Mouse (Mus musculus) liver, embryonic 16.5 days (tissue): ENCODE results near the gene Bod1. TPM values are rescaled to one million over a fixed set of nuclear protein-coding genes. Genes with fewer than 3 reads are reported as not detected.

Experiments used
- ATAC-seq: fragments of 200-750 bp; cut with Nextera tagmentation; 2 replicates; pipeline ENCODE4 v1.8.0; 2017; ENCODE audit warnings: low read depth, mild to moderate bottlenecking, moderate number of reproducible peaks, moderate library complexity
- H3K27ac ChIP-seq: fragments of 300-500 bp; sonication (generic); 2 replicates; pipeline ENCODE4 v1.5.1; 2014; ENCODE audit warnings: mild to moderate bottlenecking, low read length
- H3K27me3 ChIP-seq: fragments of 300-500 bp; sonication (generic); 2 replicates; pipeline ENCODE4 v1.6.1; 2014; ENCODE audit warnings: low read depth, low read length, mixed read lengths; ENCODE audit not compliant: control insufficient read depth, insufficient read depth
- H3K36me3 ChIP-seq: fragments of 300-500 bp; sonication (generic); 2 replicates; pipeline ENCODE4 v1.6.1; 2014; ENCODE audit warnings: mild to moderate bottlenecking; ENCODE audit not compliant: control insufficient read depth, insufficient read depth
- H3K4me1 ChIP-seq: fragments of 300-500 bp; sonication (generic); 2 replicates; pipeline ENCODE4 v1.6.1; 2014; ENCODE audit warnings: low read depth, low read length, mixed read lengths; ENCODE audit not compliant: control insufficient read depth
- H3K4me2 ChIP-seq: fragments of 300-500 bp; sonication (generic); 2 replicates; pipeline ENCODE4 v1.6.1; 2014; ENCODE audit warnings: low read depth, low read length, mixed read lengths
- H3K4me3 ChIP-seq: fragments of 300-500 bp; sonication (generic); 2 replicates; pipeline ENCODE4 v1.5.1; 2014; ENCODE audit warnings: low read depth, mild to moderate bottlenecking, low read length
- H3K9ac ChIP-seq: fragments of 300-500 bp; sonication (generic); 2 replicates; pipeline ENCODE4 v1.6.1; 2014; ENCODE audit warnings: low read depth, low read length
- H3K9me3 ChIP-seq: fragments of 300-500 bp; sonication (generic); replicated peaks from 2 replicates; pipeline ENCODE4 v1.6.1; 2016; ENCODE audit warnings: low read length; ENCODE audit not compliant: control insufficient read depth
- WGBS: fragments of 180-500 bp; shearing (Covaris S2); extraction: QIAGEN DNeasy Blood & Tissue Kit; methylation state at CpG from one replicate; pipeline ENCODE4 v1.1.7; 2014; ENCODE audit not compliant: insufficient replicate concordance; 5-methylcytosine and 5-hydroxymethylcytosine counted together
- polyA plus RNA-seq: library from polyadenylated mRNA; unstranded; fragments of >200 nt; fragmentation: Nextera tagmentation; extraction: Ambion mirVana; gene quantifications from 2 replicates; pipeline ENCODE4 v1.2.1, GENCODE M21; 2015

Bod1 gene
- polyA plus RNA-seq, 1 experiment from 2014 or later: 11.6 TPM

- WGBS: 53% methylated on average over 5 of the region's 5 CpGs
- Histone ChIP-seq H3K27ac (no peak overlapping the region), H3K4me2 (no peak overlapping the region), H3K27me3 (no peaks in the 10 kb centered on the region), H3K36me3 (no peaks in the 10 kb centered on the region), H3K9ac (no peak overlapping the region), H3K4me1 (no peaks in the 10 kb centered on the region), H3K9me3 (no peaks in the 10 kb centered on the region), H3K4me3 (no peak overlapping the region)
- ATAC-seq: no peak
These were observed 14.4 kb downstream of the Bod1 start for GRCm38 (mm10) chr11:31657168-31657805.

DNA sequence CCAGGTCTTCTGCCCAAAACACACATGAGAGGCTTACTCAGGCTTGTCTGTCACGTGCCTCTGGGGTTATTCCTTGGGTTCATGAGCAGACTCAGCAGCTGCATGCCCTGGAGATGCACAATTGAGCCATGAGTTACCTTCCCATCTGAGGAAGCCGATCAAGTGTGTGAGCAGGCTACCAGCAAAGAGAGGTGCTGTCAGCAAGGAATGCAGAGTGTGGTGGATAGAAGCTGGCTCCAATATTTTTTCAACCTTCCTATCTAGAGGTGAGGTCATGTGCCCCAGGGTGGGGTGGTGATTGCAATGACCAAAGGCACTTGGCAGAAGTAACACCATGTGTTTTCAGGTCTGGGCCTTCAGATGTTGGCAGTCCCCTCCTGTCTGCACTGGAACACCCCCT, 22.2 kb downstream of the Bod1 start:
- Histone ChIP-seq H3K4me2 (no peak overlapping the region), H3K27me3 (no peaks in the 10 kb centered on the region), H3K4me3 (no peak overlapping the region), H3K4me1 (no peaks in the 10 kb centered on the region), H3K36me3 (no peaks in the 10 kb centered on the region), H3K9me3 (no peaks in the 10 kb centered on the region), H3K27ac (no peak overlapping the region), H3K9ac (no peak overlapping the region)
- ATAC-seq: no peak
- WGBS: 49% methylated on average over 2 of the region's 2 CpGs

DNA sequence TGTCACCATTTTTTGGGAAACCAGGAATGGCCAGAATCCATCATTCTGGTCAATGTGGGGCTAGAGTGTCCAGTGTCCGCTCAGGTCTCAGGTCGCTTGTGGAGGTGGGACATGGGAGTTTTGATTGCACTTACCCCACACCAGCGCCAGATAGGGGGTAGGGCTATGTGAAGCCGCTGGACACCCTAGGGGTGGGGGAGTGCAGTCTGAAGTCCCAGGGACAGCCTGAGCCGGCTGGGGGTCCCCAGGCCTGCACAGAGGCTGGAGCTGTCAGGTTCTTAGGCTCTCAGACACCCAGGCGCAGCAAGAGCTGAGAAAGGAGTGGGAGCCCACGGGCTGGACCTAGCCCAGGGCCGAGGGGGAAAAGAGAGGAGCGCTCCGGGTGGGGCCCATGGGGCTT, 24.4 kb downstream of the Bod1 start:
- H3K4me2 ChIP-seq: no peak overlapping the region
- no peak overlapping the region for H3K4me3 ChIP-seq
- H3K27ac ChIP-seq: no peak overlapping the region
- H3K9me3 ChIP-seq: no peaks in the 10 kb centered on the region
- ATAC-seq: no peak
- no peaks in the 10 kb centered on the region for H3K27me3 ChIP-seq
- H3K9ac ChIP-seq: no peak overlapping the region
- H3K36me3 ChIP-seq: no peaks in the 10 kb centered on the region
- WGBS: 68% methylated on average over 10 of the region's 10 CpGs
- no peaks in the 10 kb centered on the region for H3K4me1 ChIP-seq

- no peaks in the 10 kb centered on the region for H3K9me3 ChIP-seq
- no peaks in the 10 kb centered on the region for H3K4me1 ChIP-seq
- no peaks in the 10 kb centered on the region for H3K36me3 ChIP-seq
- no peak overlapping the region for H3K4me3 ChIP-seq
- H3K4me2 ChIP-seq: no peak overlapping the region
- ATAC-seq: no peak
- WGBS: 33% methylated on average over 1 of the region's 1 CpGs
- H3K9ac ChIP-seq: no peak overlapping the region
- H3K27ac ChIP-seq: no peak overlapping the region
- H3K27me3 ChIP-seq: no peaks in the 10 kb centered on the region
These were observed 25.1 kb downstream of the Bod1 start for GRCm38 (mm10) chr11:31646571-31646970.

DNA sequence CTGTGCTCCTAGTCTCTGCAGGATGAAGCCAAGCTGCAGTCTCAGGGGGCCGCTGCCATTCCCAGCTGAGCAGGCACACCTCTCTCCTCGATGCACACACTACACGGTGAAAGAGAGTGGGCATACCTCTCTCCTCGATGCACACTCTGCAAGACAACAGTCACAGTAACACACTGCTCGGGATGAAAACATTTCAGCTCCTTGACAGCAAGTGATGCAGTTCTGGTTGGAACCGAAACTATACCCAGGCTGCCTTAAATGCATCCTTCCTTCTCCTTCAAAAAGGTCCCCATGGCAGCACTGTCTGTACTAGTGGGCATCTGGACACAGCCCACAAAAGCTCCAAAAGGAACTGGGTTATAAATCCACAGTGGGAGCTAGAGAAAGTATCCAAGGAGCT, 28.6 kb downstream of the Bod1 start:
- 54% methylated on average over 6 of the region's 6 CpGs for WGBS
- H3K4me2 ChIP-seq: no peak overlapping the region
- no peaks in the 10 kb centered on the region for H3K4me1 ChIP-seq
- no peaks in the 10 kb centered on the region for H3K36me3 ChIP-seq
- H3K27me3 ChIP-seq: no peaks in the 10 kb centered on the region
- no peak overlapping the region for H3K9ac ChIP-seq
- H3K4me3 ChIP-seq: no peak overlapping the region
- no peak for ATAC-seq
- no peak overlapping the region for H3K27ac ChIP-seq
- H3K9me3 ChIP-seq: no peaks in the 10 kb centered on the region

DNA sequence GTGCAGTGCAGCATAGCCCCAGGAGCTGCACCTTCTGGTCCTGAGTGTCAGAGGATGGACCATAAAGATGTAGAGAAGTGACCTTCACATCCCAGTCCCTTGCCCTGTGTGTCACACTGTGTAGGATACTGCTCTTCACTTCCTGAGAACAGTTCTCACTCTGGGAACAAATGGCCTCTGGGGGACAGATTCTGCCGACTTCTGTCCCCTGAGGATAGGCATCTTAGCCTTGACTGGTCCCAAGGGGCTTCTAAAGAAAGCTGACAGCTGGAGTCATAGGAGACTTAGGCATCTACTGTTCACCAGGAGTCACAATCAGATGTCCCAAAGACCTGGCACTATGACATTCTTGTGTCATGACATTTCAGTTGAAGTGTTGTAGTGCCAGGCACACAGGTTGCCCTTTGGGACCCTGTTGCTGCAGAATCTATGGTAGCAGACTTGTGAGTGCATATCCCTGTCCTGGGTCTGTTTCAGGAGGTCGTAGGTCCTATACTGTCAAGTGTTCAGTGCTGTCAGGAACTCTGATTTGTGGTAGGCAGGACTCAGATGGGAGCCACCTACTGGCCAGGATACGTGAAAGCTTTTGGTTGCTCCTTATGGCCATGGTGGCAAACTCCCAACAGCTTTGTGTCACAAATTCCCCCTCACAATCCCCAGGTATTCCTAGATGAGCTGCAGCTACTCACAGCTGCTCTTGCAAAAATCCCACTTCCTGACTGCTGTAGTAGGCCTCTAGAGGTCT, 30.4 kb downstream of the Bod1 start:
- H3K36me3 ChIP-seq: no peaks in the 10 kb centered on the region
- no peak for ATAC-seq

DNA sequence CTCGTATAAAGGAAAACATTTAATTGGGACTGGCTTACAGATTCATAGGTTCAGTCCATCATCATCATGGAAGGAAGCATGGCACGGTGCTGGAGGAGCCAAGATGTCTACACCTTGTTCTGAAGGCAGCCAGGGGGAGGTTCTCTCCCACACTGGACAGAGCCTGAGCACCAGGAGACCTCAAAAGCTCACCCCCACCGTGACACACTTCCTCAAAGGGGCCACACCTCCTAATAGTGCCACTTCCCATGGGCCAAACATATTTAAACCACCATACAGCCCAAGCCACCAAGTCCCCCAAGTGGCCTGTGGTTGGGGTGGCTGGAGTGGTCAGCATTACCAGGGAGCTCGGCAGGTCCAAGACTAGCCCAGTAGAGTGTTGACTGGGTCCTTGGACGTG, 31.5 kb downstream of the Bod1 start:
- Histone ChIP-seq H3K4me2 (no peak overlapping the region), H3K36me3 (no peaks in the 10 kb centered on the region), H3K27me3 (no peaks in the 10 kb centered on the region), H3K4me1 (no peaks in the 10 kb centered on the region), H3K9ac (no peak overlapping the region), H3K9me3 (no peaks in the 10 kb centered on the region), H3K27ac (no peak overlapping the region), H3K4me3 (no peak overlapping the region)
- no peak for ATAC-seq
- 46% methylated on average over 5 of the region's 5 CpGs for WGBS

More for the DNA sequence above, 30.4 kb downstream of the Bod1 start:
- 35% methylated on average over 3 of the region's 3 CpGs for WGBS
- H3K9me3 ChIP-seq: no peaks in the 10 kb centered on the region
- no peak overlapping the region for H3K4me2 ChIP-seq
- no peak overlapping the region for H3K27ac ChIP-seq
- H3K27me3 ChIP-seq: no peaks in the 10 kb centered on the region
- no peak overlapping the region for H3K9ac ChIP-seq
- H3K4me3 ChIP-seq: no peak overlapping the region
- no peaks in the 10 kb centered on the region for H3K4me1 ChIP-seq

GRCm38 (mm10) chr11:31637788-31638373, 33.8 kb downstream of the Bod1 start:
- H3K9ac ChIP-seq: no peak overlapping the region
- no peaks in the 10 kb centered on the region for H3K4me1 ChIP-seq
- no peak overlapping the region for H3K27ac ChIP-seq
- WGBS: 28% methylated on average over 10 of the region's 10 CpGs
- H3K4me3 ChIP-seq: no peak overlapping the region
- 0 out of 2 replicates have a peak, but pooled peaks have one; percentile 7 for ATAC-seq
- H3K27me3 ChIP-seq: no peaks in the 10 kb centered on the region
- H3K4me2 ChIP-seq: no peak overlapping the region
- no peaks in the 10 kb centered on the region for H3K36me3 ChIP-seq
- no peaks in the 10 kb centered on the region for H3K9me3 ChIP-seq

GRCm38 (mm10) chr11:31628700-31629099, 43.0 kb downstream of the Bod1 start:
- 64% methylated on average over 5 of the region's 5 CpGs for WGBS
- H3K4me1 ChIP-seq: no peaks in the 10 kb centered on the region
- H3K9me3 ChIP-seq: no peaks in the 10 kb centered on the region
- ATAC-seq: no peak
- H3K27me3 ChIP-seq: no peaks in the 10 kb centered on the region
- no peak overlapping the region for H3K9ac ChIP-seq
- no peak overlapping the region for H3K27ac ChIP-seq
- H3K36me3 ChIP-seq: no peaks in the 10 kb centered on the region
- no peak overlapping the region for H3K4me3 ChIP-seq
- no peak overlapping the region for H3K4me2 ChIP-seq
